Mouse (Mus musculus) liver, embryonic 11.5 days (tissue): ENCODE measurements at regions not wholly inside any gene's neighbourhood (a gene's known extent, or its start where the extent isn't known, plus 50 kb on each side); places are given as distances from the start of the nearest gene placed in this dataset.
"Not testable (repeated sequence)": the region's sequence is repeated elsewhere in the genome, so short reads cannot be mapped to it uniquely, and the experiment has no call there.

Experiments used
- ATAC-seq: fragments of 200-750 bp; cut with Nextera tagmentation; replicated peaks from 2 replicates; pipeline ENCODE4 v1.8.0; 2017; ENCODE audit warnings: moderate number of reproducible peaks, mild to moderate bottlenecking, moderate TSS enrichment, moderate library complexity; ENCODE audit not compliant: low FRiP score
- DNase-seq: peaks from one replicate; pipeline ENCODE4 v3.0.0-alpha.2; 2017; ENCODE audit warnings: low spot score
- H3K27ac ChIP-seq: fragments of 300-500 bp; sonication (generic); 2 replicates; pipeline ENCODE4 v1.5.1; 2014; ENCODE audit warnings: mild to moderate bottlenecking, low read depth, low read length, control low read depth
- H3K27me3 ChIP-seq: fragments of 300-500 bp; sonication (generic); replicated peaks from 2 replicates; pipeline ENCODE4 v1.6.1; 2014; ENCODE audit warnings: low read length, mixed read lengths; ENCODE audit not compliant: control insufficient read depth, insufficient read depth
- H3K36me3 ChIP-seq: fragments of 300-500 bp; sonication (generic); 2 replicates; pipeline ENCODE4 v1.6.1; 2014; ENCODE audit warnings: mild to moderate bottlenecking, low read length, moderate library complexity, mixed read lengths; ENCODE audit not compliant: control insufficient read depth, insufficient read depth
- H3K4me1 ChIP-seq: fragments of 300-500 bp; sonication (generic); replicated peaks from 2 replicates; pipeline ENCODE4 v1.6.1; 2014; ENCODE audit warnings: low read length, mixed read lengths; ENCODE audit not compliant: control insufficient read depth, insufficient read depth
- H3K4me2 ChIP-seq: fragments of 300-500 bp; sonication (generic); 2 replicates; pipeline ENCODE4 v1.6.1; 2014; ENCODE audit warnings: mild to moderate bottlenecking, control low read depth, moderate library complexity
- H3K4me3 ChIP-seq: fragments of 300-500 bp; sonication (generic); 2 replicates; pipeline ENCODE4 v1.5.1; 2014; ENCODE audit warnings: low read depth, low read length, control low read depth
- H3K9ac ChIP-seq: fragments of 300-500 bp; sonication (generic); 2 replicates; pipeline ENCODE4 v1.6.1; 2014; ENCODE audit warnings: low read depth, low read length, control low read depth
- H3K9me3 ChIP-seq: fragments of 300-500 bp; sonication (generic); 2 replicates; pipeline ENCODE4 v1.6.1; 2016; ENCODE audit warnings: low read length, inconsistent platforms, mixed read lengths; ENCODE audit not compliant: control insufficient read depth
- WGBS: fragments of 180-500 bp; shearing (Covaris S2); extraction: QIAGEN DNeasy Blood & Tissue Kit; methylation state at CpG from one replicate; pipeline ENCODE4 v1.1.7; 2014; 5-methylcytosine and 5-hydroxymethylcytosine counted together

DNA sequence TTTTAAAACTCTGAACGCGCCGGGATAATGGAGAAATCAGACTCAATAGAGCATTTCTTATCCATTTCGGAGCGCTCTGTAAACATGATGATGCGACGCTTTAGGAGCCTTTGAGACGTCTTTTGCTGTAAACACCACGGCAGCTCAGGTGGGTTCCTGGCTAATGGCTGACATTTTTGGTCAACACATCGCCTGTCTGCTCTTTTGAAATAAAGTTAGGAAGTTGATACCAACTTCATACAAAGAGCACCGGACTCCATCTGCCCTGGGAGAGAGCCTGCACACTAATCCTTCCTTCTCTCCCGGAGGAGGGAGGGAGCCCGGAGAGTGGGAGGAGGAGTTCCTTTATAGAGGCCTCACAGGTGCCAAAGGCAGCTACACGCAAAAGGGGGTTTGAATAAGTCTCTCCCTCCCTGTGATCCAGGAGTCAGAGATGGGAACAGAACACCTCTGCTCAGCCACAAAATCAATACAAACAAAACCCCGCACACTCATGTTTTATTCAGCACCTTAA, 63.8 kb upstream of the Srsf6 start:
- Histone ChIP-seq H3K27ac (no peak overlapping the region), H3K4me3 (no peak overlapping the region), H3K36me3 (no peaks in the 10 kb centered on the region), H3K9me3 (no peaks in the 10 kb centered on the region), H3K4me1 (no peaks in the 10 kb centered on the region), H3K9ac (no peak overlapping the region), H3K4me2 (peak overlapping the region; percentile 40), H3K27me3 (peaks cover 7% of the 10 kb centered on the region; the same call in 1 of the 2 replicates)
- WGBS, result 13% methylated on average over 15 of the region's 15 CpGs
- DNase-seq, result no peak
- ATAC-seq, result no peak

DNA sequence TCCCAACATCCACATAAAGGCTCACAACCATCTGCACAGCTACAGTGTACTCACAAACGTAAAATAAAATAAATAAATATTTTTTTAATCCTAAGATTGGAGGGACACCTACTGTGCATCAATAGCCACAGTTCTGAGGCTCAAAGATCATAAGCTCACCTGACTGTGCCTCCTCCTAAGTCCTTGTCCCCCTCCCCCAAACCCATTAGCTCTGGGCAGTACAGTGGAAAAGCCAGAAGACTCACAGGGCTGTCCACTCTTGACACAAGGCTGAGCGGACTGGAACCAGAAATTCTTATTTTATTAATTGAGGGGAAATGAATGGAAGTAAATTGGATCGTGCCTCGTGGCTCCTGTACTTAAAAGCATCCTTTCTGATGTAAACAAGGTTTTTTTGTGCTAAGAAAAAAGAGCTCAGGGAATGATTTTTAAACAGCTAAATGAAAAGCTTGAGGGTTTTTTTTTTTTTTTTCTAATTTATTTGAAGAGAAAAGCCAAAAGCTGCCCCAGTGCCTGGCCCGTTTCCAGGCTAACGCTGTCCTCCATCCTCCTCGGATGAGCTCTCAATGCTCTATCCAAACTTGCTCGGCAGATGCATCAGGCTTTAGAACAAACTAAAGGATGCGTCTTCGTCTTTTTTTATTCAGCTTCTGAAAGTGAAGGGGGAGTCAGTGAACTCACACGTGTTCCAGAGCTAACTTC, 64.6 kb upstream of the Srsf6 start:
- Histone ChIP-seq H3K4me1 (no peaks in the 10 kb centered on the region), H3K36me3 (no peaks in the 10 kb centered on the region), H3K9ac (no peak overlapping the region), H3K27me3 (peaks cover 7% of the 10 kb centered on the region; the same call in 1 of the 2 replicates), H3K27ac (no peak overlapping the region), H3K4me2 (no peak overlapping the region), H3K9me3 (no peaks in the 10 kb centered on the region), H3K4me3 (no peak overlapping the region)
- ATAC-seq, result no peak
- 25% methylated on average over 11 of the region's 11 CpGs for WGBS
- DNase-seq, result no peak

DNA sequence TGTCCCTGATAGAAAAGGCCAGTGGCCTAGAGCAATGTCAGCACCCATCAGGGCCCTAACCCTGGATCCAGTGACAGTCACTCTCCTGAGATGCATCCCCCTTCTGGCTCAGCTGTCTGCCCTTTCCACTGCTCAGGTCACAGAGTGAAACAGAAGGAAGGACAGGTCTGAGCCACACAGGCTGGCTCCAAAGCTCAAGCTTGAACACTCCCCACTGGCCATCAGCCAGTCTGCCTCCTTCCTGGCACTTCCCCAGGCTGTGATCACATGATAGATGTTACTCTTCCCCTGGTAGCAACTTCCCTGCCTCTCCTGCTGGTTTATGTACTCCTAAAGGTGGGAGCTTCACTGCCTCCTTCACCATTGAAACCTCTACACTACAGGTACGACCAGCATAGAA, 66.8 kb upstream of the Srsf6 start:
- no peaks in the 10 kb centered on the region for H3K36me3 ChIP-seq
- no peak overlapping the region for H3K4me2 ChIP-seq
- ATAC-seq, result no peak
- DNase-seq, result no peak
- H3K4me1 ChIP-seq, result no peaks in the 10 kb centered on the region
- no peak overlapping the region for H3K9ac ChIP-seq
- peaks cover 7% of the 10 kb centered on the region; the same call in 1 of the 2 replicates for H3K27me3 ChIP-seq
- no peaks in the 10 kb centered on the region for H3K9me3 ChIP-seq
- no peak overlapping the region for H3K4me3 ChIP-seq
- 45% methylated on average over 1 of the region's 1 CpGs for WGBS
- no peak overlapping the region for H3K27ac ChIP-seq

DNA sequence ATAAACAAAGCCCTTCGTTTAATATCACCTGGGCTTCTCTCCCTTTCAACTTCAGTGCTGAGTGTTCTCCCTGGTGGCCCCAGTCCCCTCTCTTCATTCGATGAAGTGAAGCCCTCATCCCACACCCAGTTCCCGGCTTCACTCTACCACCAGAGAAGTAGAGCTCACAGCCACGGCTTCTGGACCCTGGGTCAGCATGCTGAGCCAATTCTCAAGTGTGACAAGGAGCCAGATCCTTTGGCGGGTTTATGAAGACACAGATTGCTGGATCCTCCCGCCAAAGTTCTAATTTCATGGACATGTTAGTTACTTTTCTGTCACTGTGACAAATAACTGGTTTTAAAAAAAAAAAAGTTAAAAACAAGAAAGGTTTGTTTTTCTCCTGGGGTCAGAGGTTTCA, 76.7 kb upstream of the Srsf6 start:
- no peaks in the 10 kb centered on the region for H3K9me3 ChIP-seq
- no peaks in the 10 kb centered on the region for H3K36me3 ChIP-seq
- H3K4me2 ChIP-seq, result no peak overlapping the region
- DNase-seq, result no peak
- no peak for ATAC-seq
- WGBS, result 68% methylated on average over 6 of the region's 6 CpGs
- no peaks in the 10 kb centered on the region for H3K27me3 ChIP-seq
- H3K4me1 ChIP-seq, result no peaks in the 10 kb centered on the region
- no peak overlapping the region for H3K9ac ChIP-seq
- no peak overlapping the region for H3K4me3 ChIP-seq
- no peak overlapping the region for H3K27ac ChIP-seq

DNA sequence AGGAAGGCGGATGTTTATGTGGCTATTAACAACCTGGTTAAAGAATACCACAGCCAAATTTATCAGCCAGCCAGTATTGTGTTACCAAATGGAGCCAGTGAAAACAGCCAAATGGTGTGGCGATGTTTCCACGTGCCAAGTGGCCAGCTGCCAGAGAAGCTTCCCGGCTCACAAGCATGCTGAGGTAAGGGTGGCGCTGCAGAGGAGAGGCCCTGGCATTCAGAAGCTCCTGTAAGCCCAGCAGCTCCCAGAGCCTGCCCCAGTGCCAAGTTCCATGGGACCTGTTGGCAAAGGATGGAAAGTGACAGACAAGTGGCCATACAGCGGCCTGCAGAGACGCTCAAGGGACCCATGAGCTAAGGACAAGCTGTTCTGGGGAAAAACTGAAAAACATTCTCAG, 77.8 kb upstream of the Srsf6 start:
- no peak for DNase-seq
- H3K36me3 ChIP-seq, result no peaks in the 10 kb centered on the region
- no peak for ATAC-seq
- no peak overlapping the region for H3K27ac ChIP-seq
- no peaks in the 10 kb centered on the region for H3K27me3 ChIP-seq
- H3K4me3 ChIP-seq, result no peak overlapping the region
- no peak overlapping the region for H3K4me2 ChIP-seq
- H3K9me3 ChIP-seq, result no peaks in the 10 kb centered on the region
- no peak overlapping the region for H3K9ac ChIP-seq
- H3K4me1 ChIP-seq, result no peaks in the 10 kb centered on the region
- WGBS, result 80% methylated on average over 7 of the region's 7 CpGs

- H3K9ac ChIP-seq, H3K27me3 ChIP-seq, DNase-seq, H3K27ac ChIP-seq, H3K4me2 ChIP-seq, H3K4me1 ChIP-seq, ATAC-seq, H3K4me3 ChIP-seq, H3K36me3 ChIP-seq, H3K9me3 ChIP-seq: not testable (repeated sequence)
- 79% methylated on average over 9 of the region's 9 CpGs for WGBS
Observed at GRCm38 (mm10) chr2:162841761-162842160, 89.6 kb upstream of the Srsf6 start.

- no peak for DNase-seq
- no peaks in the 10 kb centered on the region for H3K27me3 ChIP-seq
- ATAC-seq, result no peak
- H3K9ac ChIP-seq, result no peak overlapping the region
- H3K9me3 ChIP-seq, result no peaks in the 10 kb centered on the region
- H3K4me3 ChIP-seq, result no peak overlapping the region
- no peaks in the 10 kb centered on the region for H3K4me1 ChIP-seq
- H3K4me2 ChIP-seq, result no peak overlapping the region
- H3K27ac ChIP-seq, result no peak overlapping the region
- no peaks in the 10 kb centered on the region for H3K36me3 ChIP-seq
- WGBS, result 47% methylated on average over 2 of the region's 2 CpGs
Observed at GRCm38 (mm10) chr2:162837776-162838175, 93.6 kb upstream of the Srsf6 start.

DNA sequence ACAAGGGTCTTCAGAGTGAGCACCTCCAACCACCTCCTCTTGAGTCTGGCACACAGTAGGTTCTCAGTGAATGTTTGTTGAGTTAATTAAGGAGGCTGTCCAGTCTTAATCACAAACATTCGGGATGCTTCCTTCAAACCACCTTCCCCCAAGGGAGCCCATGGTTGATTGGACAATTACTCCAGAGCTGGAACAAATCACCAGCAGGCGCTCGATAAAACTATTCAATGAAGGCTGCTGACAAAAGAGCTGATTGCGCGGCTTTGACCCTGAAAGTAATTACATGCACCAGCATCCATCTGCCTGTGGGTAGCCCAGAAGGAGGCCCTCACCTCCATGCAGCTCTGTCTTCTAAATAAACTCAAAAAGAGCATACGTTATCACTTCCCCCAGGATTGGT, 97.6 kb upstream of the Srsf6 start:
- ATAC-seq (no peak), DNase-seq (no peak)
- Histone ChIP-seq H3K4me3 (no peak overlapping the region), H3K9me3 (no peaks in the 10 kb centered on the region), H3K27me3 (no peaks in the 10 kb centered on the region), H3K4me2 (no peak overlapping the region), H3K27ac (no peak overlapping the region), H3K36me3 (no peaks in the 10 kb centered on the region), H3K4me1 (no peaks in the 10 kb centered on the region), H3K9ac (no peak overlapping the region)
- 84% methylated on average over 6 of the region's 6 CpGs for WGBS

- H3K36me3 ChIP-seq, result no peaks in the 10 kb centered on the region
- no peaks in the 10 kb centered on the region for H3K27me3 ChIP-seq
- 89% methylated on average over 4 of the region's 4 CpGs for WGBS
- ATAC-seq (no peak), DNase-seq (no peak)
- H3K27ac ChIP-seq, result no peak overlapping the region
- H3K9ac ChIP-seq, result no peak overlapping the region
- H3K4me2 ChIP-seq, result no peak overlapping the region
- H3K4me1 ChIP-seq, result no peaks in the 10 kb centered on the region
- H3K9me3 ChIP-seq, result no peaks in the 10 kb centered on the region
- H3K4me3 ChIP-seq, result no peak overlapping the region
Observed at GRCm38 (mm10) chr2:162818787-162819186, 112.5 kb upstream of the Srsf6 start.
